Mouse (Mus musculus) myocyte (in vitro differentiated cells): ENCODE measurements around the gene Nf1.

Source experiments
- CEBPB ChIP-seq: IDR thresholded peaks from 2 replicates; pipeline ENCODE4 v1.6.1; 2011; ENCODE audit warnings: mild to moderate bottlenecking, moderate library complexity; ENCODE audit not compliant: poor library complexity, insufficient read depth, severe bottlenecking
- MAX ChIP-seq: IDR thresholded peaks from one replicate; pipeline ENCODE4 v1.6.1; 2011; ENCODE audit warnings: low read depth, mild to moderate bottlenecking, control low read depth
- MYOD1 ChIP-seq, 3 experiments: IDR thresholded peaks; one replicate each; pipeline ENCODE4 v1.6.1; 2011; ENCODE audit warnings: control low read depth in 2 of 3, low read depth in 2 of 3, mild to moderate bottlenecking in 2 of 3, moderate library complexity in 1 of 3; ENCODE audit not compliant: insufficient read length in 2 of 3, control insufficient read depth in 1 of 3
- POLR2A ChIP-seq: IDR thresholded peaks from one replicate; pipeline ENCODE4 v1.6.1; 2011; ENCODE audit warnings: low read depth, mild to moderate bottlenecking, control low read depth, moderate library complexity; ENCODE audit not compliant: insufficient read length
- TCF12 ChIP-seq: IDR thresholded peaks from one replicate; pipeline ENCODE4 v1.6.1; 2011; ENCODE audit warnings: mild to moderate bottlenecking, control low read depth; ENCODE audit not compliant: poor library complexity, insufficient read depth, severe bottlenecking
- USF1 ChIP-seq: IDR thresholded peaks from one replicate; pipeline ENCODE4 v1.6.1; 2011; ENCODE audit warnings: low read depth, mild to moderate bottlenecking, control low read depth, moderate library complexity

DNA sequence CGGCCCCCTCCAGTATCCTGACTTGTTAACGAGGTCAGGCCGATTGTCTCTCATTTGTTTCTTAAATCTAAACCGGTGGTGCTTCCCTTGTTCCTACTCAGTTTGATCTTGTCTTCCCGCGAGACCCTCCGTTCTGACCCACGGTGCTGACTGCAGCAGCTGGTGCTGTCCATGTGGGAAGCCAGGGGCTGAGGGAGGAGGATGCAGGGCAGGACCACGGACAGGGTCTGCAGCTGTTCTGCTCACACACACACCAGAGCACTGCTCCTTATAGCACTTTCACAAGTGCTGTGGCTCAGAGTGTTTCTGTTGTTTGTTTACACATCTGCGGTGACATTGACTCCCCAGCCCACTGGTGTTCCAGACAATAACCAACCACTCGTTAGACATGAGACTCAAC is 254.0 kb downstream of the Nf1 start:
- TF ChIP-seq CEBPB (no peak), MAX (no peak), POLR2A (no peak), USF1 (no peak), TCF12 (peak; percentile 59), MYOD1 (IDR thresholded peaks at IDR 0.05; ENCODE audit: control insufficient read depth in 1 of 3, insufficient read length in 2 of 3, low read depth in 2 of 3) (peak; percentile 94 to 99 (median 99))
